Mouse (Mus musculus) stomach, embryonic 14.5 days (tissue): ENCODE data around the gene Cipc. TPM values are rescaled to one million over a fixed set of nuclear protein-coding genes. Genes with fewer than 3 reads are reported as not detected.

Experiments
- polyA plus RNA-seq: library from polyadenylated mRNA; unstranded; fragments of >200 nt; fragmentation: Nextera tagmentation; extraction: Ambion mirVana; gene quantifications from 2 replicates; pipeline ENCODE4 v1.2.1, GENCODE M21; 2014

Cipc gene
- polyA plus RNA-seq, 1 experiment from 2014 or later = 20.9 TPM

Other genes starting within 250 kb of the Cipc start
- gene Angel1, start 220.6 kb upstream of the Cipc start, polyA plus RNA-seq = 8.7 and 10.2 TPM in 2 replicates
- gene Lrrc74a, start 212.7 kb upstream of the Cipc start, polyA plus RNA-seq = not detected in 2 replicates
- 18.2 and 21.6 TPM in 2 replicates for gene Irf2bpl, start 62.2 kb upstream of the Cipc start, polyA plus RNA-seq
- 0.32 and 0.61 TPM in 2 replicates for gene Zdhhc22, start 43.4 kb downstream of the Cipc start, polyA plus RNA-seq
- gene Tmem63c, start 74.3 kb downstream of the Cipc start, polyA plus RNA-seq = 0.77 and 1.3 TPM in 2 replicates
- 2.0 and 3.1 TPM in 2 replicates for gene Ngb, start 155.5 kb downstream of the Cipc start, polyA plus RNA-seq
- gene Gstz1, start 200.1 kb downstream of the Cipc start, polyA plus RNA-seq = 44.2 and 48.0 TPM in 2 replicates
- gene Pomt2, start 200.9 kb downstream of the Cipc start, polyA plus RNA-seq = 17.4 and 18.7 TPM in 2 replicates